Mouse (Mus musculus) adrenal gland, postnatal 25 days (tissue): Measurements from ENCODE around the gene Bpifb6. TPM values are rescaled to one million over a fixed set of nuclear protein-coding genes. Genes with fewer than 3 reads are reported as not detected.

ENCODE experiments used
- DNase-seq: peaks from one replicate; pipeline ENCODE4 v3.0.0; 2021; ENCODE audit warnings: mixed read lengths
- long read RNA-seq: library from polyadenylated mRNA; stranded (forward); transcript quantifications from one replicate; pipeline ENCODE4 v2.0.0, GENCODE M21; 2021
- total RNA-seq: library from RNA; stranded (reverse); gene quantifications from 2 replicates; pipeline ENCODE4 v1.2.3, GENCODE M21; 2021

Gene Bpifb6
- total RNA-seq, result 6.3 and 7.2 TPM in 2 replicates
- long read RNA-seq, result 0 reads

GRCm38 (mm10) chr2:153900088-153900487, at the start of gene Bpifb6:
Gene Bpifb6 (plus strand): TSS chr2:153900388.
- no peak for DNase-seq

GRCm38 (mm10) chr2:153851030-153851360, 49.2 kb upstream of the Bpifb6 start:
- DNase-seq, result peak; percentile 75

GRCm38 (mm10) chr2:153853544-153853943, 46.6 kb upstream of the Bpifb6 start:
- DNase-seq, result no peak

- no peak for DNase-seq
These were observed 40.6 kb upstream of the Bpifb6 start for GRCm38 (mm10) chr2:153859581-153859980.

GRCm38 (mm10) chr2:153860315-153860714, 39.9 kb upstream of the Bpifb6 start:
- no peak for DNase-seq

GRCm38 (mm10) chr2:153860715-153861114, 39.5 kb upstream of the Bpifb6 start:
- no peak for DNase-seq

- DNase-seq, result no peak
These were observed 38.2 kb upstream of the Bpifb6 start for GRCm38 (mm10) chr2:153861960-153862359.

GRCm38 (mm10) chr2:153870984-153871383, 29.2 kb upstream of the Bpifb6 start, which contains the start of gene Sun5:
Gene Sun5 (minus strand): TSS chr2:153871084.
- no peak for DNase-seq

GRCm38 (mm10) chr2:153874745-153875144, 25.4 kb upstream of the Bpifb6 start, which contains the start of gene Bpifb2:
Gene Bpifb2 (plus strand): TSS chr2:153875045.
- no peak for DNase-seq

GRCm38 (mm10) chr2:153899111-153899510, 1.1 kb upstream of the Bpifb6 start:
- no peak for DNase-seq

- no peak for DNase-seq
These were observed 2.5 kb downstream of the Bpifb6 start for GRCm38 (mm10) chr2:153902726-153903125.

- DNase-seq, result peak; percentile 52
These were observed 6.4 kb downstream of the Bpifb6 start for GRCm38 (mm10) chr2:153906626-153907025.

GRCm38 (mm10) chr2:153914151-153914550, 14.0 kb downstream of the Bpifb6 start:
- peak; percentile 84 for DNase-seq

GRCm38 (mm10) chr2:153917930-153918329, 17.7 kb downstream of the Bpifb6 start, which contains the start of gene Bpifb3:
Gene Bpifb3 (plus strand): TSS chr2:153918230.
- no peak for DNase-seq

GRCm38 (mm10) chr2:153921246-153921645, 21.1 kb downstream of the Bpifb6 start:
- no peak for DNase-seq

- peak; percentile 75 for DNase-seq
These were observed 29.8 kb downstream of the Bpifb6 start for GRCm38 (mm10) chr2:153929871-153930413.

- DNase-seq, result no peak
These were observed 30.9 kb downstream of the Bpifb6 start for GRCm38 (mm10) chr2:153931125-153931524.

- DNase-seq, result no peak
These were observed 33.1 kb downstream of the Bpifb6 start for GRCm38 (mm10) chr2:153933311-153933710.

GRCm38 (mm10) chr2:153935348-153935747, 35.2 kb downstream of the Bpifb6 start:
- DNase-seq, result peak; percentile 30

- DNase-seq, result no peak
These were observed 37.7 kb downstream of the Bpifb6 start, which contains the start of gene Bpifb4 for GRCm38 (mm10) chr2:153937843-153938242. Gene Bpifb4 (plus strand): TSS chr2:153938212.

GRCm38 (mm10) chr2:153943537-153943936, 43.3 kb downstream of the Bpifb6 start:
- peak; percentile 53 for DNase-seq

GRCm38 (mm10) chr2:153944567-153944966, 44.4 kb downstream of the Bpifb6 start:
- DNase-seq, result no peak

- peak; percentile 66 for DNase-seq
These were observed 52.7 kb downstream of the Bpifb6 start for GRCm38 (mm10) chr2:153952897-153953296.

GRCm38 (mm10) chr2:153953836-153954235, 53.6 kb downstream of the Bpifb6 start:
- peak; percentile 65 for DNase-seq
